Mouse (Mus musculus) kidney, adult 2 months (tissue): ENCODE measurements around the gene Kpna4. TPM values are rescaled to one million over a fixed set of nuclear protein-coding genes. Genes with fewer than 3 reads are reported as not detected.

Experiments
- DNase-seq: peaks from one replicate; pipeline ENCODE4 v3.0.0; 2021
- H3K27ac ChIP-seq: fragments of 200-500 bp; 2 replicates; pipeline ENCODE4 v1.5.1; 2012; ENCODE audit warnings: low read depth, low read length, control low read depth, inconsistent platforms; ENCODE audit not compliant: insufficient read depth
- H3K27me3 ChIP-seq: fragments of 200-500 bp; replicated peaks from 2 replicates; pipeline ENCODE4 v1.6.1; 2012; ENCODE audit warnings: mild to moderate bottlenecking, moderate library complexity, low read length, inconsistent platforms; ENCODE audit not compliant: control insufficient read depth, insufficient read depth
- H3K36me3 ChIP-seq: fragments of 200-500 bp; 2 replicates; pipeline ENCODE4 v1.6.1; 2012; ENCODE audit warnings: mild to moderate bottlenecking, moderate library complexity, low read length, inconsistent platforms; ENCODE audit not compliant: control insufficient read depth, insufficient read depth
- H3K4me1 ChIP-seq: fragments of 200-500 bp; 2 replicates; pipeline ENCODE4 v1.6.1; 2011; ENCODE audit warnings: low read length; ENCODE audit not compliant: control insufficient read depth, insufficient read depth
- H3K4me3 ChIP-seq: fragments of 200-500 bp; 2 replicates; pipeline ENCODE4 v1.5.1; 2011; ENCODE audit warnings: mild to moderate bottlenecking, low read depth, low read length, control low read depth; ENCODE audit not compliant: insufficient read depth
- CTCF ChIP-seq: fragments of 200-500 bp; conservative IDR thresholded peaks from 2 replicates; pipeline ENCODE4 v1.5.1; 2011; ENCODE audit warnings: low read depth, mild to moderate bottlenecking, control low read depth, low read length, moderate library complexity, mixed read lengths; ENCODE audit not compliant: insufficient read depth, insufficient read length
- POLR2A ChIP-seq: fragments of 200-500 bp; IDR thresholded peaks from one replicate; pipeline ENCODE4 v1.6.1; 2011; ENCODE audit warnings: low read depth, low read length, control low read depth
- WGBS: fragments of 180-500 bp; shearing (Covaris S2); methylation state at CpG from one replicate; pipeline ENCODE4 v1.1.7; 2018; 5-methylcytosine and 5-hydroxymethylcytosine counted together
- polyA plus RNA-seq: library from polyadenylated mRNA; depleted of rRNA; stranded (reverse); fragments of >200 nt; gene quantifications from 2 replicates; pipeline ENCODE4 v1.2.3, GENCODE M21; 2012

Gene Kpna4
- polyA plus RNA-seq, 1 experiment: 11.3 TPM

GRCm38 (mm10) chr3:69159501-69159900 lies 32.6 kb upstream of the Kpna4 start:
- Histone ChIP-seq H3K27me3 (no peaks in the 10 kb centered on the region), H3K27ac (no peak overlapping the region), H3K4me1 (no peaks in the 10 kb centered on the region), H3K36me3 (no peaks in the 10 kb centered on the region), H3K4me3 (no peak overlapping the region)
- 70% methylated on average over 2 of the region's 2 CpGs for WGBS
- no peak for TF ChIP-seq CTCF
- TF ChIP-seq POLR2A: no peak
- no peak for DNase-seq

- H3K27me3 ChIP-seq: no peaks in the 10 kb centered on the region
- H3K27ac ChIP-seq: no peak overlapping the region
- H3K4me3 ChIP-seq: no peak overlapping the region
- DNase-seq: no peak
- WGBS: 81% methylated on average over 5 of the region's 5 CpGs
- no peaks in the 10 kb centered on the region for H3K4me1 ChIP-seq
- H3K36me3 ChIP-seq: no peaks in the 10 kb centered on the region
- TF ChIP-seq CTCF: no peak
- TF ChIP-seq POLR2A: no peak
These were observed 31.0 kb upstream of the Kpna4 start for GRCm38 (mm10) chr3:69157886-69158285.

- WGBS: 74% methylated on average over 13 of the region's 13 CpGs
- no peak overlapping the region for H3K4me3 ChIP-seq
- peak; percentile 45 for DNase-seq
- no peaks in the 10 kb centered on the region for H3K36me3 ChIP-seq
- TF ChIP-seq POLR2A (no peak), CTCF (no peak)
- no peak overlapping the region for H3K27ac ChIP-seq
- H3K27me3 ChIP-seq: no peaks in the 10 kb centered on the region
- H3K4me1 ChIP-seq: no peaks in the 10 kb centered on the region
These were observed 29.6 kb upstream of the Kpna4 start for GRCm38 (mm10) chr3:69156484-69156883.

GRCm38 (mm10) chr3:69154691-69155090 lies 27.8 kb upstream of the Kpna4 start:
- Histone ChIP-seq H3K27me3 (no peaks in the 10 kb centered on the region), H3K36me3 (no peaks in the 10 kb centered on the region), H3K4me3 (no peak overlapping the region), H3K4me1 (no peaks in the 10 kb centered on the region), H3K27ac (no peak overlapping the region)
- TF ChIP-seq POLR2A: no peak
- TF ChIP-seq CTCF: no peak
- 72% methylated on average over 2 of the region's 2 CpGs for WGBS
- no peak for DNase-seq

- no peak overlapping the region for H3K4me3 ChIP-seq
- TF ChIP-seq POLR2A (no peak), CTCF (no peak)
- no peak for DNase-seq
- H3K4me1 ChIP-seq: no peaks in the 10 kb centered on the region
- 93% methylated on average over 3 of the region's 3 CpGs for WGBS
- no peaks in the 10 kb centered on the region for H3K36me3 ChIP-seq
- no peaks in the 10 kb centered on the region for H3K27me3 ChIP-seq
- no peak overlapping the region for H3K27ac ChIP-seq
These were observed 24.0 kb upstream of the Kpna4 start for GRCm38 (mm10) chr3:69150921-69151320.

- peak; percentile 15 for DNase-seq
- no peak overlapping the region for H3K4me3 ChIP-seq
- H3K36me3 ChIP-seq: no peaks in the 10 kb centered on the region
- H3K4me1 ChIP-seq: peaks cover 6% of the 10 kb centered on the region; the same call in 1 of the 2 replicates
- WGBS: 82% methylated on average over 7 of the region's 7 CpGs
- H3K27me3 ChIP-seq: no peaks in the 10 kb centered on the region
- TF ChIP-seq CTCF: no peak
- no peak for TF ChIP-seq POLR2A
- H3K27ac ChIP-seq: no peak overlapping the region
These were observed 15.6 kb upstream of the Kpna4 start for GRCm38 (mm10) chr3:69142372-69142994.

GRCm38 (mm10) chr3:69140851-69141250 lies 13.9 kb upstream of the Kpna4 start:
- WGBS: 45% methylated on average over 4 of the region's 4 CpGs
- Histone ChIP-seq H3K27me3 (no peaks in the 10 kb centered on the region), H3K27ac (no peak overlapping the region), H3K4me3 (no peak overlapping the region), H3K36me3 (no peaks in the 10 kb centered on the region), H3K4me1 (peaks cover 6% of the 10 kb centered on the region; the same call in 1 of the 2 replicates)
- TF ChIP-seq POLR2A: no peak
- TF ChIP-seq CTCF: no peak
- DNase-seq: peak; percentile 72
